Mouse (Mus musculus): ENCODE measurements around the gene Grid2.

DNA sequence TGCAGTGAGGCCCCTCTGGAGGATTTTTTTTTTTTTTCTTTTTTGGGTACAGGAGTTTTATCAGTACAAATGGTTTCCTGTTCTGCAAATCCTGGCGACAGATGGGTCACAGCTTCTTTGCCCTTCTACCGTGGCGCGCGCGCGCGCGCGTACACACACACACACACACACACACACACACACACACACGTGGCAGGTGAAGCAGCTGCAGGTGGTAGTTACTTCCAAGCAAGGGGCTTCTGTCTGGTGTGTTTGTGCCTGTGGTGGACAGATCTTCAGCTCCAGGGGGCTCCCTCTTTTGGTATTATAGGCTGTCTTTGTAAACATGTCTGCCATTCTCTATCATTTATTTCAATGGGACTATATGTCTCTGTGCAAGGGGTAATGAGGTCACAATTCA lies 2.2 kb downstream of the Grid2 start:
- no peak for TF ChIP-seq CTCF (conservative IDR thresholded peaks at IDR 0.05; ENCODE audit: low read length)
- no peak for TF ChIP-seq POU5F1 (IDR thresholded peaks at IDR 0.05; ENCODE audit: borderline replicate concordance, low read length)

All from E14TG2a.4 (cell line).